ENCODE assay signal across 26 mouse cellular contexts in genomic region chr13:73743662-73744061, GRCm38 (mm10). TPM values are rescaled to one million over a fixed set of nuclear protein-coding genes. Genes with fewer than 3 reads are reported as not detected.
DNase-seq lines count a peak whose midpoint lies in the region; ATAC-seq lines count a peak whose summit lies in the region.
"Had no signal": no experiment of that assay in that cellular context is flagged by ENCODE, and none has a peak within 500 bp of the region (broad histone marks: within the 10 kb centered on the region; RNA-seq: fewer than 3 reads in every experiment).

No protein-coding gene starts in this region.

- no peaks in the 10 kb centered on the region for H3K27me3 ChIP-seq in forebrain, embryonic 12.5 days
- no peaks in the 10 kb centered on the region for H3K27me3 ChIP-seq in forebrain, embryonic 11.5 days (ENCODE audit: control insufficient read depth, insufficient read depth, low read length)
- no peaks in the 10 kb centered on the region for H3K27me3 ChIP-seq in neural tube, embryonic 14.5 days (ENCODE audit: control insufficient read depth, insufficient read depth, low read length)
- H3K27me3 ChIP-seq: hindbrain, embryonic 15.5 days had no signal

- 0 out of 2 replicates have a peak, but pooled peaks have one; percentile 11 for ATAC-seq in forebrain, embryonic 12.5 days (ENCODE audit: low FRiP score)
- no peak for ATAC-seq in forebrain, embryonic 11.5 days (replicated peaks; ENCODE audit: low FRiP score)
- no peak for ATAC-seq in neural tube, embryonic 14.5 days (ENCODE audit: low read depth)
- ATAC-seq: forebrain, embryonic 16.5 days had no signal

- no peak overlapping the region for H3K27ac ChIP-seq in forebrain, embryonic 12.5 days
- no peak overlapping the region for H3K27ac ChIP-seq in forebrain, embryonic 11.5 days (ENCODE audit: low read depth, low read length)
- no peak overlapping the region for H3K27ac ChIP-seq in neural tube, embryonic 14.5 days (ENCODE audit: low read depth, low read length)
- H3K27ac ChIP-seq: embryonic facial prominence, embryonic 13.5 days; gastrocnemius, adult 2 months; hindbrain, embryonic 15.5 days had no signal

- no peak overlapping the region for H3K4me3 ChIP-seq in forebrain, embryonic 12.5 days (replicated peaks)
- H3K4me3 ChIP-seq in forebrain, embryonic 11.5 days (ENCODE audit: low read depth, low read length): no peak overlapping the region
- no peak overlapping the region for H3K4me3 ChIP-seq in neural tube, embryonic 14.5 days (ENCODE audit: low read depth, low read length)
- H3K4me3 ChIP-seq: embryonic facial prominence, embryonic 13.5 days; erythroblast, embryonic 14.5 days; forebrain, embryonic 10.5 days; gastrocnemius, adult 2 months; heart, embryonic 12.5 days; hindbrain, embryonic 15.5 days had no signal

- H3K36me3 ChIP-seq in forebrain, embryonic 12.5 days (replicated peaks): no peaks in the 10 kb centered on the region
- H3K36me3 ChIP-seq in forebrain, embryonic 11.5 days (ENCODE audit: control insufficient read depth, insufficient read depth, low read length): no peaks in the 10 kb centered on the region
- no peaks in the 10 kb centered on the region for H3K36me3 ChIP-seq in neural tube, embryonic 14.5 days (ENCODE audit: control insufficient read depth, insufficient read depth, low read length)
- H3K36me3 ChIP-seq: embryonic facial prominence, embryonic 13.5 days; forebrain, embryonic 10.5 days; heart, embryonic 12.5 days; hindbrain, embryonic 15.5 days had no signal

- DNase-seq in forebrain, embryonic 11.5 days (ENCODE audit: low spot score): no peak
- DNase-seq in layer of hippocampus, adult 9-11 months: peak; percentile 33
- DNase-seq in layer of hippocampus, postnatal 14 days (ENCODE audit: low spot score in 2 of 2): no peak
- no peak for DNase-seq in neural tube, embryonic 10.5 days (ENCODE audit: extremely low spot score, low spot score)
- peak; percentile 45 for DNase-seq in brain, adult 2 months (ENCODE audit: low read depth, low spot score)
- no peak for DNase-seq in thymus, postnatal 14 days
- DNase-seq: adrenal gland, postnatal 10 days; cerebellum, adult 11-12 months; cerebellum, adult 9-10 months; cerebellum, postnatal 25 days; gastrocnemius, adult 2 months; gastrocnemius, postnatal 25 days had no signal

- H3K9ac ChIP-seq in forebrain, embryonic 12.5 days: no peak overlapping the region
- no peak overlapping the region for H3K9ac ChIP-seq in forebrain, embryonic 11.5 days (ENCODE audit: low read length)
- H3K9ac ChIP-seq in neural tube, embryonic 14.5 days (replicated peaks; ENCODE audit: low read depth, low read length): 0 out of 2 replicates have a peak overlapping the region, but pooled peaks have one; percentile 7
- H3K9ac ChIP-seq: embryonic facial prominence, embryonic 13.5 days; heart, embryonic 12.5 days; hindbrain, embryonic 15.5 days had no signal

- H3K4me2 ChIP-seq in forebrain, embryonic 12.5 days: no peak overlapping the region
- H3K4me2 ChIP-seq in forebrain, embryonic 11.5 days (ENCODE audit: low read depth, low read length, severe bottlenecking): no peak overlapping the region
- no peak overlapping the region for H3K4me2 ChIP-seq in neural tube, embryonic 14.5 days (ENCODE audit: low read depth, low read length)
- H3K4me2 ChIP-seq: embryonic facial prominence, embryonic 13.5 days; heart, embryonic 12.5 days; hindbrain, embryonic 15.5 days had no signal

- H3K9me3 ChIP-seq in forebrain, embryonic 12.5 days: no peaks in the 10 kb centered on the region
- H3K9me3 ChIP-seq in forebrain, embryonic 11.5 days (ENCODE audit: control insufficient read depth, low read length): no peaks in the 10 kb centered on the region
- H3K9me3 ChIP-seq in neural tube, embryonic 14.5 days (ENCODE audit: control insufficient read depth, low read length): no peaks in the 10 kb centered on the region
- H3K9me3 ChIP-seq: embryonic facial prominence, embryonic 13.5 days; forebrain, embryonic 10.5 days; heart, embryonic 12.5 days; hindbrain, embryonic 15.5 days had no signal

- 89% methylated on average over 3 of the region's 3 CpGs for WGBS in forebrain, embryonic 12.5 days
- 82% methylated on average over 3 of the region's 3 CpGs for WGBS in forebrain, embryonic 11.5 days
- 60% methylated on average over 3 of the region's 3 CpGs for WGBS in neural tube, embryonic 14.5 days

- H3K4me1 ChIP-seq in forebrain, embryonic 12.5 days: peaks cover 12% of the 10 kb centered on the region
- no peaks in the 10 kb centered on the region for H3K4me1 ChIP-seq in forebrain, embryonic 11.5 days (replicated peaks; ENCODE audit: control insufficient read depth, insufficient read depth, low read length)
- peaks cover 4% of the 10 kb centered on the region; the same call in 1 of the 2 replicates for H3K4me1 ChIP-seq in neural tube, embryonic 14.5 days (ENCODE audit: control insufficient read depth, insufficient read depth, low read length)
- H3K4me1 ChIP-seq: embryonic facial prominence, embryonic 13.5 days; heart, embryonic 12.5 days had no signal

RNA-seq across cellular contexts. Expression of gene Slc12a7, which starts 10.8 kb away (rescaled TPM):
- 40.6 and 48.9 TPM in 2 replicates for polyA plus RNA-seq in forebrain, embryonic 12.5 days (2016; fragmentation: Nextera tagmentation; extraction: Ambion mirVana)
- 55.6 and 60.2 TPM in 2 replicates for polyA plus RNA-seq in forebrain, embryonic 11.5 days (2014; fragmentation: Nextera tagmentation; extraction: Ambion mirVana)
- total RNA-seq in layer of hippocampus, postnatal 14 days (2021): 1 to 10 TPM; 6.2 to 6.7 TPM
- 5.9 and 12.4 TPM in 2 replicates for polyA plus RNA-seq in neural tube, embryonic 14.5 days (2014; fragmentation: Nextera tagmentation; extraction: Ambion mirVana)

RNA-seq across cellular contexts. Expression of gene Slc6a19, which starts 39.0 kb away (rescaled TPM):
- polyA plus RNA-seq in forebrain, embryonic 12.5 days (2016; fragmentation: Nextera tagmentation; extraction: Ambion mirVana): 0.06 and 0.22 TPM in 2 replicates
- polyA plus RNA-seq in forebrain, embryonic 11.5 days (2014; fragmentation: Nextera tagmentation; extraction: Ambion mirVana): not detected in 2 replicates
- total RNA-seq in layer of hippocampus, postnatal 14 days (2021): under 1 TPM in 1 of 2 experiments, not detected in 1; 0.44 TPM
- 0.07 and 0.54 TPM in 2 replicates for polyA plus RNA-seq in neural tube, embryonic 14.5 days (2014; fragmentation: Nextera tagmentation; extraction: Ambion mirVana)
- total RNA-seq: gastrocnemius, adult 2 months; granulocyte monocyte progenitor cell, adult 5-6 weeks; heart, adult 8-10 months; heart, postnatal 25 days; MEL had no signal
- polyA plus RNA-seq: C2C12; embryonic facial prominence, embryonic 13.5 days; erythroblast, embryonic 14.5 days; heart, embryonic 12.5 days; hindbrain, embryonic 11.5 days had no signal

Comparison
In these comparisons a context has a peak if more than half of its experiments do, and no peak if none do; other contexts are left out.
1. DNase-seq: peak in layer of hippocampus, adult 9-11 months (single experiment) and brain, adult 2 months (single experiment); none in forebrain, embryonic 11.5 days (single experiment), layer of hippocampus, postnatal 14 days (0 of 2), neural tube, embryonic 10.5 days (single experiment) and thymus, postnatal 14 days (single experiment).